Mouse (Mus musculus) left cerebral cortex, adult 18-20 months (tissue): ENCODE data around the gene Epb41l2. TPM values are rescaled to one million over a fixed set of nuclear protein-coding genes. Genes with fewer than 3 reads are reported as not detected.

ENCODE experiments used
- DNase-seq, 2 experiments: peaks; one replicate each; pipeline ENCODE4 v3.0.0; 2021 to 2022; ENCODE audit warnings: low spot score in 2 of 2, mixed read lengths in 1 of 2
- long read RNA-seq, 2 experiments: library from polyadenylated mRNA; stranded (forward); transcript quantifications; one replicate each; pipeline ENCODE4 v2.0.0; 2021
- total RNA-seq, 2 experiments: library from RNA; stranded (reverse); gene quantifications; 2 replicates each; pipeline ENCODE4 v1.2.3; 2021

Epb41l2 gene
- 100 to 1,000 TPM; 108 to 113 TPM for total RNA-seq
- long read RNA-seq, experiment 1, full-length matches to known transcripts: 1 of 30 reads
- long read RNA-seq, experiment 1, partial matches to known transcripts: 8 of 30 reads
- long read RNA-seq, experiment 1, other reads (novel, unspliced or antisense): 21 of 30 reads
- long read RNA-seq, experiment 2, full-length matches to known transcripts: 2 of 20 reads
- long read RNA-seq, experiment 2, partial matches to known transcripts: 11 of 20 reads
- long read RNA-seq, experiment 2, other reads (novel, unspliced or antisense): 7 of 20 reads

GRCm38 (mm10) chr10:25359208-25359958 is at the start of gene Epb41l2:
TSS of gene Epb41l2 (plus strand) at chr10:25359798.
- DNase-seq: peak; percentile 81 to 85

- no peak for DNase-seq
Observed at GRCm38 (mm10) chr10:25309996-25310395, 49.6 kb upstream of the Epb41l2 start.

GRCm38 (mm10) chr10:25310736-25311135 is 48.9 kb upstream of the Epb41l2 start:
- no peak for DNase-seq

- DNase-seq: no peak
Observed at GRCm38 (mm10) chr10:25311554-25312212, 47.9 kb upstream of the Epb41l2 start.

GRCm38 (mm10) chr10:25313856-25314584 is 45.6 kb upstream of the Epb41l2 start:
- DNase-seq: no peak

- DNase-seq: no peak
Observed at GRCm38 (mm10) chr10:25317665-25318064, 41.9 kb upstream of the Epb41l2 start.

GRCm38 (mm10) chr10:25318405-25318804 is 41.2 kb upstream of the Epb41l2 start:
- DNase-seq: no peak

- no peak for DNase-seq
Observed at GRCm38 (mm10) chr10:25319531-25319930, 40.1 kb upstream of the Epb41l2 start.

- DNase-seq: no peak
Observed at GRCm38 (mm10) chr10:25321198-25321597, 38.4 kb upstream of the Epb41l2 start.

- no peak for DNase-seq
Observed at GRCm38 (mm10) chr10:25325690-25326089, 33.9 kb upstream of the Epb41l2 start.

GRCm38 (mm10) chr10:25327511-25327910 is 32.1 kb upstream of the Epb41l2 start:
- no peak for DNase-seq

GRCm38 (mm10) chr10:25330094-25330493 is 29.5 kb upstream of the Epb41l2 start:
- DNase-seq: peak in 1 of 2 experiments; percentile 30

- no peak for DNase-seq
Observed at GRCm38 (mm10) chr10:25331321-25332049, 28.1 kb upstream of the Epb41l2 start.

GRCm38 (mm10) chr10:25333390-25334079 is 26.1 kb upstream of the Epb41l2 start:
- DNase-seq: no peak

- no peak for DNase-seq
Observed at GRCm38 (mm10) chr10:25340675-25341074, 18.9 kb upstream of the Epb41l2 start.

- DNase-seq: no peak
Observed at GRCm38 (mm10) chr10:25342801-25343200, 16.8 kb upstream of the Epb41l2 start.

- no peak for DNase-seq
Observed at GRCm38 (mm10) chr10:25353941-25354340, 5.7 kb upstream of the Epb41l2 start.

GRCm38 (mm10) chr10:25354390-25354789 is 5.2 kb upstream of the Epb41l2 start:
- no peak for DNase-seq

GRCm38 (mm10) chr10:25359959-25360811 is 587 bp downstream of the Epb41l2 start:
- DNase-seq: no peak
